Mouse (Mus musculus): ENCODE results near the gene Tcf7l2. TPM values are rescaled to one million over a fixed set of nuclear protein-coding genes. Genes with fewer than 3 reads are reported as not detected.

The Tcf7l2 gene
- polyA plus RNA-seq, 1 experiment = 18.8 TPM

- H3K27ac ChIP-seq (ENCODE audit: insufficient read depth, low read depth, low read length) = no peak overlapping the region
- H3K4me3 ChIP-seq (ENCODE audit: insufficient read depth, low read length) = no peak overlapping the region
- no peak for TF ChIP-seq POLR2A (IDR thresholded peaks at IDR 0.05; ENCODE audit: borderline replicate concordance, low read depth, low read length)
- peak; percentile 52; the same call in 1 of the 2 replicates for TF ChIP-seq CTCF (IDR thresholded peaks at IDR 0.05; ENCODE audit: low read depth, low read length)
- H3K4me1 ChIP-seq (ENCODE audit: control insufficient read depth, insufficient read depth, low read length) = peaks cover 5% of the 10 kb centered on the region
These were observed 135.8 kb downstream of the Tcf7l2 start for GRCm38 (mm10) chr19:55877404-55877915.

- Histone ChIP-seq H3K4me1 (ENCODE audit: control insufficient read depth, insufficient read depth, low read length) (peaks cover 5% of the 10 kb centered on the region), H3K27ac (ENCODE audit: insufficient read depth, low read depth, low read length) (no peak overlapping the region), H3K4me3 (ENCODE audit: insufficient read depth, low read length) (no peak overlapping the region)
- TF ChIP-seq CTCF (IDR thresholded peaks at IDR 0.05; ENCODE audit: low read depth, low read length) (no peak), POLR2A (IDR thresholded peaks at IDR 0.05; ENCODE audit: borderline replicate concordance, low read depth, low read length) (no peak)
These were observed 139.2 kb downstream of the Tcf7l2 start for GRCm38 (mm10) chr19:55880664-55881359.

- H3K4me1 ChIP-seq (ENCODE audit: control insufficient read depth, insufficient read depth, low read length) = no peaks in the 10 kb centered on the region
- no peak overlapping the region for H3K4me3 ChIP-seq (ENCODE audit: insufficient read depth, low read length)
- no peak for TF ChIP-seq CTCF (IDR thresholded peaks at IDR 0.05; ENCODE audit: low read depth, low read length)
- no peak for TF ChIP-seq POLR2A (IDR thresholded peaks at IDR 0.05; ENCODE audit: borderline replicate concordance, low read depth, low read length)
- no peak overlapping the region for H3K27ac ChIP-seq (ENCODE audit: insufficient read depth, low read depth, low read length)
These were observed 144.9 kb downstream of the Tcf7l2 start for GRCm38 (mm10) chr19:55886536-55886935.

GRCm38 (mm10) chr19:55891692-55892183 lies 150.1 kb downstream of the Tcf7l2 start:
- TF ChIP-seq POLR2A (IDR thresholded peaks at IDR 0.05; ENCODE audit: borderline replicate concordance, low read depth, low read length) = no peak
- TF ChIP-seq CTCF (IDR thresholded peaks at IDR 0.05; ENCODE audit: low read depth, low read length) = no peak
- Histone ChIP-seq H3K4me1 (ENCODE audit: control insufficient read depth, insufficient read depth, low read length) (no peaks in the 10 kb centered on the region), H3K4me3 (ENCODE audit: insufficient read depth, low read length) (no peak overlapping the region), H3K27ac (ENCODE audit: insufficient read depth, low read depth, low read length) (no peak overlapping the region)

GRCm38 (mm10) chr19:55893557-55893956 lies 151.9 kb downstream of the Tcf7l2 start:
- H3K4me1 ChIP-seq (ENCODE audit: control insufficient read depth, insufficient read depth, low read length) = no peaks in the 10 kb centered on the region
- no peak overlapping the region for H3K4me3 ChIP-seq (ENCODE audit: insufficient read depth, low read length)
- no peak for TF ChIP-seq CTCF (IDR thresholded peaks at IDR 0.05; ENCODE audit: low read depth, low read length)
- TF ChIP-seq POLR2A (IDR thresholded peaks at IDR 0.05; ENCODE audit: borderline replicate concordance, low read depth, low read length) = no peak
- no peak overlapping the region for H3K27ac ChIP-seq (ENCODE audit: insufficient read depth, low read depth, low read length)

GRCm38 (mm10) chr19:55894396-55894795 lies 152.8 kb downstream of the Tcf7l2 start:
- no peak overlapping the region for H3K4me3 ChIP-seq (ENCODE audit: insufficient read depth, low read length)
- H3K27ac ChIP-seq (ENCODE audit: insufficient read depth, low read depth, low read length) = no peak overlapping the region
- no peaks in the 10 kb centered on the region for H3K4me1 ChIP-seq (ENCODE audit: control insufficient read depth, insufficient read depth, low read length)
- TF ChIP-seq POLR2A (IDR thresholded peaks at IDR 0.05; ENCODE audit: borderline replicate concordance, low read depth, low read length) = no peak
- TF ChIP-seq CTCF (IDR thresholded peaks at IDR 0.05; ENCODE audit: low read depth, low read length) = no peak

GRCm38 (mm10) chr19:55895317-55895716 lies 153.7 kb downstream of the Tcf7l2 start:
- Histone ChIP-seq H3K27ac (ENCODE audit: insufficient read depth, low read depth, low read length) (no peak overlapping the region), H3K4me3 (ENCODE audit: insufficient read depth, low read length) (no peak overlapping the region), H3K4me1 (ENCODE audit: control insufficient read depth, insufficient read depth, low read length) (no peaks in the 10 kb centered on the region)
- peak; percentile 17; the same call in 1 of the 2 replicates for TF ChIP-seq CTCF (IDR thresholded peaks at IDR 0.05; ENCODE audit: low read depth, low read length)
- TF ChIP-seq POLR2A (IDR thresholded peaks at IDR 0.05; ENCODE audit: borderline replicate concordance, low read depth, low read length) = no peak

DNA sequence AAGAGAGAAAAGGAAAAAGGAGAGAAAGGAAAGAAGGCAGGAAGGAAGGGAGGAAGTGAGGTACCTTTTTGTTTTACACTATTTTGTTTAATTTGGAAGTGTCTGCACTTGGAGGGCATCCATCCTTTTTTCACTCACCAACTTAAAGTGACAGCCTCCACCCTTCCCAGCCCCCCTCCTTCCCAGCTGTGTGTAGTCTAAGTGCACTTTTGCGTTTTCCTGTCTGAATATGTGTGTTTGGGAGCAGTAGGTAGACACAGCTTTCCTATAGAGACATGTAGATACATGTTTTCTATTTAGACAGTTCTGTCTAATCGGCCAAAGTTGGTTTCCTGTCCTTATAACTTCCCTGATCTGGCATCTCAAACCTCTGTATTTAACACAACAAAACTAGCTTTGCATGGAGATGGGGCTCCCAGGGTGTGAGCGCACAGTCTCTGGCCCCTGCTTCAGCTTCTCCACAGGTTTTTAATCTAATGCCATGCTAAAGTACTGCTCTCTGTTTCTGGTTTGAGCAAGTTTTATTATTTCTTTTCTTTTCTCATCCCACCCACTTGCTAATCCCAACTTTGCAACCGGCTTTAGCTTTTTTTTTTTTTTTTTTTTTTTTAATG lies 154.3 kb downstream of the Tcf7l2 start:
- TF ChIP-seq POLR2A (IDR thresholded peaks at IDR 0.05; ENCODE audit: borderline replicate concordance, low read depth, low read length) (no peak), CTCF (IDR thresholded peaks at IDR 0.05; ENCODE audit: low read depth, low read length) (no peak)
- Histone ChIP-seq H3K4me3 (ENCODE audit: insufficient read depth, low read length) (no peak overlapping the region), H3K4me1 (ENCODE audit: control insufficient read depth, insufficient read depth, low read length) (no peaks in the 10 kb centered on the region), H3K27ac (ENCODE audit: insufficient read depth, low read depth, low read length) (no peak overlapping the region)

- H3K4me1 ChIP-seq (ENCODE audit: control insufficient read depth, insufficient read depth, low read length) = no peaks in the 10 kb centered on the region
- no peak for TF ChIP-seq POLR2A (IDR thresholded peaks at IDR 0.05; ENCODE audit: borderline replicate concordance, low read depth, low read length)
- no peak for TF ChIP-seq CTCF (IDR thresholded peaks at IDR 0.05; ENCODE audit: low read depth, low read length)
- H3K4me3 ChIP-seq (ENCODE audit: insufficient read depth, low read length) = no peak overlapping the region
- no peak overlapping the region for H3K27ac ChIP-seq (ENCODE audit: insufficient read depth, low read depth, low read length)
These were observed 155.0 kb downstream of the Tcf7l2 start for GRCm38 (mm10) chr19:55896629-55897028.
